Mouse (Mus musculus) neural tube, embryonic 12.5 days (tissue): ENCODE data around the gene Mrpl54. TPM values are rescaled to one million over a fixed set of nuclear protein-coding genes. Genes with fewer than 3 reads are reported as not detected.
A peak's percentile ranks its signal among the peaks of the same experiment; 100 is the strongest.

Experiments used
- microRNA-seq: library from miRNA; unstranded; fragments of <30 nt; microRNA quantifications from one replicate; pipeline ENCODE4, GENCODE M21; 2017
- polyA plus RNA-seq: library from polyadenylated mRNA; unstranded; fragments of >200 nt; fragmentation: Nextera tagmentation; extraction: Ambion mirVana; gene quantifications from 2 replicates; pipeline ENCODE4 v1.2.1, GENCODE M21; 2016

Mrpl54 gene
- polyA plus RNA-seq, 1 experiment from 2014 or later, result 157 TPM

Small RNA genes lying within 50 kb of the gene (microRNA-seq; reads per million reads assigned to microRNA genes)
- gene Mir3057, result 11.8 reads per million, percentile 24 among the genes with 10 or more reads in this experiment

Other genes starting within 250 kb of the Mrpl54 start
- 16.6 and 16.8 TPM in 2 replicates for gene Diras1, start 241.3 kb downstream of the Mrpl54 start, polyA plus RNA-seq
- 33.9 and 40.2 TPM in 2 replicates for gene Slc39a3, start 229.5 kb downstream of the Mrpl54 start, polyA plus RNA-seq
- 272 and 275 TPM in 2 replicates for gene Sgta, start 206.8 kb downstream of the Mrpl54 start, polyA plus RNA-seq
- gene Thop1, start 196.9 kb downstream of the Mrpl54 start, polyA plus RNA-seq, result 60.2 and 63.3 TPM in 2 replicates
- 0.08 and 0.51 TPM in 2 replicates for gene Creb3l3, start 168.1 kb downstream of the Mrpl54 start, polyA plus RNA-seq
- gene Map2k2, start 161.0 kb downstream of the Mrpl54 start, polyA plus RNA-seq, result 230 and 232 TPM in 2 replicates
- gene Zbtb7a, start 131.7 kb downstream of the Mrpl54 start, polyA plus RNA-seq, result 15.6 and 17.5 TPM in 2 replicates
- 67.6 and 70.6 TPM in 2 replicates for gene Pias4, start 99.0 kb downstream of the Mrpl54 start, polyA plus RNA-seq
- 515 and 520 TPM in 2 replicates for gene Eef2, start 90.3 kb downstream of the Mrpl54 start, polyA plus RNA-seq
- gene Dapk3, start 83.9 kb downstream of the Mrpl54 start, polyA plus RNA-seq, result 87.7 and 88.4 TPM in 2 replicates
- gene 4930442H23Rik, start 83.1 kb downstream of the Mrpl54 start, polyA plus RNA-seq, result not detected in 2 replicates
- 0.14 TPM in 1 of 2 replicates, not detected in the other for gene Nmrk2, start 64.9 kb downstream of the Mrpl54 start, polyA plus RNA-seq
- 34.0 and 43.6 TPM in 2 replicates for gene Atcay, start 36.1 kb downstream of the Mrpl54 start, polyA plus RNA-seq
- 16.0 and 18.2 TPM in 2 replicates for gene Zfr2, start 33.8 kb downstream of the Mrpl54 start, polyA plus RNA-seq
- gene Matk, start 14.0 kb downstream of the Mrpl54 start, polyA plus RNA-seq, result 5.1 and 6.2 TPM in 2 replicates
- 35.9 and 36.4 TPM in 2 replicates for gene Apba3, start within 50 bp of the Mrpl54 start, polyA plus RNA-seq
- 3.9 and 4.6 TPM in 2 replicates for gene Tjp3, start 24.6 kb upstream of the Mrpl54 start, polyA plus RNA-seq
- 89.7 and 99.3 TPM in 2 replicates for gene Pip5k1c, start 26.0 kb upstream of the Mrpl54 start, polyA plus RNA-seq
- gene Cactin, start 54.2 kb upstream of the Mrpl54 start, polyA plus RNA-seq, result 54.1 and 54.9 TPM in 2 replicates
- gene Tbxa2r, start 61.8 kb upstream of the Mrpl54 start, polyA plus RNA-seq, result 3.8 and 4.7 TPM in 2 replicates
- not detected in 2 replicates for gene Gipc3, start 76.3 kb upstream of the Mrpl54 start, polyA plus RNA-seq
- 95.6 TPM in 2 replicates for gene Hmg20b, start 83.5 kb upstream of the Mrpl54 start, polyA plus RNA-seq
- 16.0 and 16.8 TPM in 2 replicates for gene Mfsd12, start 90.6 kb upstream of the Mrpl54 start, polyA plus RNA-seq
- gene 4930404N11Rik, start 98.9 kb upstream of the Mrpl54 start, polyA plus RNA-seq, result 0.80 and 1.1 TPM in 2 replicates
- 136 and 138 TPM in 2 replicates for gene Fzr1, start 111.6 kb upstream of the Mrpl54 start, polyA plus RNA-seq
- 75.6 and 77.9 TPM in 2 replicates for gene Dohh, start 117.5 kb upstream of the Mrpl54 start, polyA plus RNA-seq
- gene Gm48551, start 117.5 kb upstream of the Mrpl54 start, polyA plus RNA-seq, result 5.0 and 5.3 TPM in 2 replicates
- gene Gm48552, start 122.1 kb upstream of the Mrpl54 start, polyA plus RNA-seq, result 2.3 and 2.5 TPM in 2 replicates
- 2.1 and 2.7 TPM in 2 replicates for gene Smim24, start 126.1 kb upstream of the Mrpl54 start, polyA plus RNA-seq
- gene Nfic, start 188.7 kb upstream of the Mrpl54 start, polyA plus RNA-seq, result 21.7 and 22.2 TPM in 2 replicates
- gene Celf5, start 215.8 kb upstream of the Mrpl54 start, polyA plus RNA-seq, result 32.3 and 33.0 TPM in 2 replicates
- 73.2 and 78.4 TPM in 2 replicates for gene Ncln, start 229.5 kb upstream of the Mrpl54 start, polyA plus RNA-seq
- gene S1pr4, start 233.2 kb upstream of the Mrpl54 start, polyA plus RNA-seq, result 0.51 and 0.56 TPM in 2 replicates